Mouse (Mus musculus): ENCODE measurements around the gene Aff2. TPM values are rescaled to one million over a fixed set of nuclear protein-coding genes. Genes with fewer than 3 reads are reported as not detected.

The Aff2 gene
- total RNA-seq, 2 experiments from 2014 or later: 3.7 to 4.1 TPM

DNA sequence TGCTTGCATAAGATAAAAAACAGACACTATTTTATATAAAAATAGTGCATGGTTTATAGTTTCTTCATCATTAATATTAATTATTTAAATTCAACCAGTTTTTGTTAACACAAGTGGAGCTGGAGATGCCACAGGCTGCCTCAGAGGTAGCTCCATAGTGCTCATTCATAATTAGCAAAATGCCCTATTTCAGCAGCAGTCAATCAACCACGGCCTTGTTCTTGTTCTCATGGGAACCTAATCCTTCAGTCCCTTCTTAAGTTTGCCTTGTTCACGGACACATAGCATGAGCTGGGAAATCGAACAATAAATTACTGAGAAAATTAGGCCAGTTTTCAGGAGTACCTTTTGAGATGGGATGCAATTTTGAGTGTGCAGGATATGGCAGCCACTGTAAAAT is 378.9 kb downstream of the Aff2 start:
- DNase-seq (ENCODE audit: low spot score in 2 of 2): no peak

DNA sequence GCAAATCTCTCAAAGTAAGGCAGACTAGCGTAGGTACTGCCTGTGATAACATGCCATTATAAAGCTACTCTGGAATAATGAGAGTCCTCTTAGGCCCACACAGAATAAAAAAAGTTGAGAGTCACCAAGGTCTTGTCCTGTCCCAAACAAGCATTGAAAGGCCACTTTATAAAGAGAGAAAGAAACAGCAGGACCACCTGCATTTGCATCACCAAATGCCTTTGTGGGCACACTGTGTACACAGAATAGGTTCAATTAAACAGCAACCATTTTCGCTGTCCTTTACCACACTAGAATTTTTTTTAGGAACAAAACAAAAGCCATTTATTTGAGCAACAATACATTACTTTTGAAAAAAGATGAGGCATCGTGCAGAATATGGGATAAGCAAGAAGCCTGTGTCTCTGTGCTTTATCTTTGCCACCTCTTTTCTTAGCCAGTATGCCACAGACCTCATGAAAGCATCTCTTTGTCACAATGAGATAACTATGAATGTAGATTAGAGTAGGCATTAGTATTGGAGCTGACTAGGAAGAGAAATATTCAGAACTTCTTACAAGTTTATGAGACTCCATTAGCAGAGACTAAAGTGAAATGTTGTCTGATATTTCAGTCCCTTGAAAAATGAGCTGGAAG is 385.0 kb downstream of the Aff2 start:
- DNase-seq (ENCODE audit: low spot score in 2 of 2): no peak

- DNase-seq (ENCODE audit: low spot score in 2 of 2): no peak
Observed at GRCm38 (mm10) chrX:69801890-69802439, 441.9 kb downstream of the Aff2 start.

DNA sequence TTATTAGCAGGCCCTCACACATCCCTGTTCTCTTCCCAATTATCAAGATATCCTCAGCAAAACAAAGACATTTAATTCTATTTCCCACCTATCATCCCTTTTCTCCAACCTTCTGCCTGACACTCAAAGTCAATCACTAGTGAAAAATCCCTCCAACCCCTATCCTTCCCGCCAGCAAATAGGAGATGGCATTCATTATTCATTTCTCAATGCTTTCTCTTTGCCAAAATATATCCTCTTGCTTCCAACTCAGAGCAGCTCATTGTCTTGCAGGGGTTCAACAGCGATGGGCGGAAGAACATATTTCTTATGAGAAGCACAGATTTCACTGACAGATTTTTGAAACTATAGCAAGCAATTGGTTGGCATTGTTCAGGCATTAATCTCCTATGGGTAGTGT is 442.4 kb downstream of the Aff2 start:
- no peak for DNase-seq (ENCODE audit: low spot score in 2 of 2)

DNA sequence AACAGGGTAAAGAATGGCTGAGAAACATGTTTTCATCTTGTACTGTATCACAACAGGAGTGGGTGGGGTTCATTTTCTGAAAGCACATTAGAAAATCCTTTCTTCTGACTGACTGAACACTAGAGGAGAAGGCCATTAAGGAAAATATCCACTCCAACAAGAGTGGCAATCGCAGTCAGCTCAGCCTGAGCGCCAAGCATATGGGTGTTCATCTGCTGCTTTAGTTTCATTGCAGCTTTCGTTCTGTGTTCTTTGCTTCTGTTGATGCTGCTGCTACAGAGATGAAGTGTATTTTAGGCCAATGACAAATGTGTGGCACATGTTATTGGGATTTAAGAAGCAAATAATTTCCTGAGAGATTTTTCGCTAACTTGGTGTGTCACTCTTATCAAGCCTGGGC is 451.7 kb downstream of the Aff2 start:
- DNase-seq (ENCODE audit: low spot score in 2 of 2): no peak

GRCm38 (mm10) chrX:69815054-69815453 is 455.0 kb downstream of the Aff2 start:
- no peak for DNase-seq (ENCODE audit: low spot score in 2 of 2)

- no peak for DNase-seq (ENCODE audit: low spot score in 2 of 2)
Observed at GRCm38 (mm10) chrX:69817679-69818078, 457.6 kb downstream of the Aff2 start.

DNA sequence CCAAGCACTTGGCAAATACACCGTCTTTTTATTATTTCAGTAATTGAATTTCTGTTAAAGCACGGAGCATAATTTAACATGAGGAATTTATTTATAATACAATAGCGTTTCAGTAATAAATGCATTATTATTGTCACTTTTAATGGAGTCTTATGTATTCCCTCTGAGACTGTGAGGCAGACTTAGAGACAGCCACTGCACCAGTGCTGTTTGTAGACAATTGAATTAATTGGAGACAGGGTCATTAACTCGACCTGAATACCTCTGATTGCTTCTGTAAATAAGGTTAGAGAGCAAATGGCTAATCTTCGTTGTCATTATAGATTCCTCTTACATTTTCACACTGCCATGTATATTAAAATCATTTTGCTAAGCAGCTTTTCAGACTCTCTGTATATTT is 458.1 kb downstream of the Aff2 start:
- DNase-seq (ENCODE audit: low spot score in 2 of 2): no peak

DNA sequence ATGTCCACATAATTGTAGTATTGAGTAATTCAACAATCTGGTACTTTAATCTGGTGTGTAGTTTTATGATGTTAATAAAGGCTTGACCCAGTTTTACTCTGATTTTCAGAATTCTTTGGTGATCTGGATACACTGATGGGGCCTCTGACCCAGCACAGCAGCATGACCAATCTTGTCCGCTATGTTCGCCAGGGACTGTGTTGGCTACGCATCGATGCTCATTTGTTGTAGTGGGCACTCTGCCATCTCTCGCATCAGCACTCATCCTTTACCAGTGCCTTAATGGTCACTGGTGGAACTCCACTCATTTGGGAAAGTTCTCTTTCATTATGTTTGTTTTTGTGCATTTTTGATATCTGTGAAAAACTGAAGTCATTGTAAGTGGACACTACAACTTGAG is 507.5 kb downstream of the Aff2 start:
- DNase-seq (ENCODE audit: low spot score in 2 of 2): no peak

DNA sequence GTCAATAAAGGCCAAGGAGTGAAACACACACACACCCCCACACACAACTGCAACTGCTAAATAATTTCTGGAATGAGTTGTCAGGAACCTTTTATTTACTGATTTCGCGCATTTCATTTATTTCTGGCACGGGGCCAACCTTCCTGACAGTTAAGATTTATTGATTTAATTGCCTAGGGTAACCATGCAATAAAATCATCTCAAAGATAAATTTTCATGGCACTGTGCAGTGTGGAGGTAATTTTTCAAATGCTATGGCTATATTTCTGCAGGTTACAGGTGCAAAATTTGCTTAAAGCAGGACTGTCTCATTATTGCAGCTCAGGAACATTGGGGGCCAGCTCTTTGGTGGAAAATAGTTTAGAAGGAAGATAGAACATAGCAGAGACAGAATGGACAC is 531.6 kb downstream of the Aff2 start:
- no peak for DNase-seq (ENCODE audit: low spot score in 2 of 2)
